Mouse (Mus musculus): Measurements from ENCODE around the gene Cspg5.
A peak's percentile ranks its signal among the peaks of the same experiment; 100 is the strongest.

Cspg5 gene

DNA sequence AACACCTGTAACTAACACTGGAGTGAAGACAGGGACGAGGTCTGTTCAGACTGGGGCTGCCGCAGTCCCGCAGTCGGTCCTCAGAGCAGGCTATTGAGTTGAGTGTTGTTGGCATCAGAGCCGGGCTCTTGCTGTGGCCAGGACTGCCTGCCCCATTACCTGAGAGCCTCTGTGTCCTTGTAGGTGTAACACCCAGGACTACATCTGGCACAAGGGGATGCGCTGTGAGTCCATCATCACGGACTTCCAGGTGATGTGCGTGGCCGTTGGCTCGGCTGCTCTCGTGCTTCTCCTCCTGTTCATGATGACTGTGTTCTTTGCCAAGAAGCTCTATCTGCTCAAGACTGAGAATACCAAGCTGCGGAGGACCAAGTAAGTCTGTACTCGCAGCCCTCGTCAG lies 7.2 kb downstream of the Cspg5 start:
- DNase-seq (ENCODE audit: extremely low spot score, low read depth, low spot score), result no peak

DNA sequence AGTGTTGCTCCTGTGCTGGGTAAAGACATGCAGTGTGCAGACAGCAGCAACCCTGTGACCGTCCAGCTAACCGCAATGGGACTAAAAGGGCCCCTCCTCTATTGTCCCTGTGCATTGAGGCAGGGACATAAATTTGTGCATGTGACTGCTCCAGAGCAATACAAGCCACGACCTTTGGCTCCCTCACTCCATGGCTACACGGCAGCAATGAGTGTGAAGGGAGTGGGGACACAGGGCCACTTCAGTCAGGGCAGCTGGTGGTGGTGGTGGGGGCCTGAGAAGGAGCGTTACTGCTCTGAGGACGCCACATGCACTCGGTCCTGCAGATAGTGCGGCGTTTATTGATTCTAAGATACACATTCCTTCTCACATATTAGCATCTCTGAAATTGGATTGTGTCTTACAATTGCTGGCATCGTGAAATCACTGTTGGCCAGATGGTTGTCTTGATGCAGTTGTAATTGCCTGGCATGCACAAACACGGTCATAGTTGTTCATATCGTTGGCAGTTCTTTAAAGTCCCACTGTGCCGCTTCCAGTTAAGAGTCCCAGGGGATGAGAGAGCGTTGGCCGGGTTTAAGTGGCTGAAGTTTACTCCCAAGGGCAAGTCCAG lies 11.9 kb downstream of the Cspg5 start:
- DNase-seq (ENCODE audit: extremely low spot score, low read depth, low spot score), result no peak

DNA sequence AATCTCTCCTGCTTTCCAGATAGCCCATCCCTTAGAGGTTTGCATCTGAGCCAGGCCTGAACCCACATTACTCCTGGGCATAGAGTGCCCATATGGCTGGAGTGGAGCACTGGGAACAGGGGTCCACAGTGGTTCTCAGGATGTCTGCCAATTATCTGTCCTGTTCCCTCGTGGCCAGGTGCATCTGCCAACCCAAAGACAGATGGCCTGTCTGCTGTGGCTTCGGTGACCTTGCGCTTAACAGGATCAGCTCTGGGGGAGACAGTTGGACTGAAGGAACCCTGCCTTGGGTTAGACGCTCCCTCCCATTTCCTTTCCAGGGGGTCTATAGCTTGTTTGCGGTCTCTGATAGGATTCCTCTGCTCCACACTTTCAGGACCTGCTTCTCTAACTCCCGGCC lies 15.1 kb downstream of the Cspg5 start:
- no peak for DNase-seq (ENCODE audit: extremely low spot score, low read depth, low spot score)

- no peak for DNase-seq (ENCODE audit: extremely low spot score, low read depth, low spot score)
These were observed 15.5 kb downstream of the Cspg5 start for GRCm38 (mm10) chr9:110259118-110259517.

DNA sequence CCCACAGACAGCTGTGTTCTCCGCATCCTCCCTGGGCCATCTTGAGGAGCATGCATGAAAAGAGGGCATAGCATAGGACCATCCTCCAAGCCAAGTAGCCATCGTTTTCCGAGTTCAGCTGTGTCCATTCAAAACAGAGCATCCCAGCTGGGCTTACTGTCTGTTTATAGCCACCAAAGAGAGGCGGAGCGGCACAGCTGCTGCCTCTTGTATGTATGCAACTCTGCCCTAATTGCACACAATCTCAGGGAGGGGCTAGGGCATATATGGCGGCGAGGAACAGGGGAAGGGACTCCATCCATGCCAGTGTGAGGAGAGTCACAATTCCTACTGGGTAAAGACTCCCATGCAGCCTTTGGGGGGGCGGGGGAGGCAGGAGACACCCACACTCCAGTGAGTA lies 19.6 kb downstream of the Cspg5 start:
- no peak for DNase-seq (ENCODE audit: extremely low spot score, low read depth, low spot score)

- no peak for DNase-seq (ENCODE audit: extremely low spot score, low read depth, low spot score)
These were observed 21.4 kb downstream of the Cspg5 start for GRCm38 (mm10) chr9:110264991-110265390.

DNA sequence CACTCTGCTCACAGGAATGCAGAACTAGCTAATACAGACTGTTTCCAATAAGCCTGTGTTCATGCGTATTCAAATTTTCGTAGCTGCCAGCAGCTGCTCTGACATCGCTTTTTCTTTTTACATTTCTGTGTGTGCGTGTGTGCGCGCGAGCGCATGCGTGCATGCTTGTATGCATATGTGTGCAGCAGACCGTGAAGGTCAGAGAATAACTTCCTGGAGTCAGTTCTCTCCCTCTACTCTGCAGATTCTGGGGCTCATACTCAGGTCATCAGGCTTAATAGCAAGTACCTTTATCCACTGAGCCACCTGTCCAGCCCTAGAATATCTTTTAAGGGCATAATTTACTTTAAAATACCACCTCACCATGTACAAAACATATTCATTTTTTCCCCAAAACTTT lies 24.8 kb downstream of the Cspg5 start:
- DNase-seq (ENCODE audit: extremely low spot score, low read depth, low spot score), result no peak

DNA sequence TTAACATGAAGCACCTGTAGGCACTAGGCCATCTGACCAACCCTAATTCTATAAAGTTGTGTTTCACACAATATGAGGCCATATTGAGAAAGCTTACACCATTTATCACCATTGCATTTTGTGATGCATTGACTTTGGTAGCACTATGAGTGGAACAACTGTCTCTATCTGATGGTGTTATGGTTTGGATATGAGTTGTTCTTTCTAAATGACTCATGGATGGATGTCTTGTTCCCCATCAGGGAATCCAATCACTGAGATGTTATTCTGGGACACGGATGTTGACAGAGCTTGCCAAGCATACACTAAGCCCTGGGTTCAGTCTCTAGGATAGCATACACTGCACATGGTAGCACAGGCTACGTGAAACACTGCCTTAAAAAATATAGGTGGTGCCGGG lies 28.7 kb downstream of the Cspg5 start:
- DNase-seq (ENCODE audit: extremely low spot score, low read depth, low spot score), result no peak

DNA sequence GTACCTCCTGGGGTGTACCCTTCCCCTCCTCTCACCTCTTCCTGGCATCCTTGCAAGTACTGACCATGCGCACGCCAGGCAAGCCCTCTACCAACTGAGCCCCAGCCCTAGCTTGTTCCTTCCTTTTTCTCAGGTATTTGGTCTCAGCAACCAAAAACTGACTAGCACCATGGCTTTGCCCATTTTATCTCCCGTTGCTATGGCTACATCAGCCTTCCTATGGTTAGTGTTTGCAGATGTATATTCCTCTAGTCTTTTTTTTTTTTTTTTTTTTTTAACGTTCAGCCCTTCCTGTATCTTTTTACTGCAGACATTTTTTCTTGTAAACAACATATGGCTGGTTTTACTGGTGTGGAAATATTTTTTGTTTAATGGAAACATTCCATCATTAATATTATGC lies 29.9 kb downstream of the Cspg5 start:
- no peak for DNase-seq (ENCODE audit: extremely low spot score, low read depth, low spot score)

DNA sequence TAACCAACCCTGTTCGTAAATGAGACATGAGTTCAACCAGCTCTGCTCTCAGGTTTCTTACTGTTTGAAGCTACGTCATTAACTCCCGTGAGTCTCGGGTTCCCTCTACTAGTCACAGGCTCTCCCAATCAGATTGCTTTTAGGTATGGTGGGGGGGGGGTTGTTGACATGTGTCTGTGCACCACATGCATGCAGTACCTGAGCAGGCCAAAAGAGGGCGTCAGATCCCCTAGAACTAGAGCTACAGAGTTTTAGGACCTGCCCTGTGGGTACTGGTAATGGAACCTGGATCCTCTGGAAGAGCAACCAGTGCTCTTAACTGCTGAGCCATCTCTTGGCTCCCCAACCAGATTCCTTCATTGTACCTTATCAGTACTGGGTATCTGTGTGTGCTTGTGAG lies 32.3 kb downstream of the Cspg5 start:
- no peak for DNase-seq (ENCODE audit: extremely low spot score, low read depth, low spot score)

DNA sequence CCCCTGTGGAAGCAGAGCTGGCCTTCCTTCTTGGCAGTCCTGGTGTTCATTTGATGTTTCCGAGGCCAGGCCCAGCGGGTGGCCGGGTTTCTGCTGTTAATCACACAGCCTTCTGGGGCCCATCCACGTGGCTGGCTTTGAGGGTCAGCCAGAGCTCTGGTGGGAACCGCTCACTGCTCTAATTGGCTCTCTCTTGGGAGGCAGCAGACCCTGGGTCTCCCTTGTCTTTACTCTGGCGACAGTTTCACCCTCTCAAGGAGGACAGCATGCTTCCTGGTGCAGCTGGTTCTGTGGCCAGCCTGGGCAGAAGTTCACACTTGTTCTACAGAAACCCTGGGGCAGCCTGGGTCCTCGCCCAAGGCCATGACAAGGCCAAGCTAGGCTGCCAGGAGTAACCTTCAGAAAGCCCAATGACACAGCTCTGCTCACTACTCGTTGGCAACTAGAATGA lies 33.9 kb downstream of the Cspg5 start:
- DNase-seq (ENCODE audit: extremely low spot score, low read depth, low spot score), result no peak

DNA sequence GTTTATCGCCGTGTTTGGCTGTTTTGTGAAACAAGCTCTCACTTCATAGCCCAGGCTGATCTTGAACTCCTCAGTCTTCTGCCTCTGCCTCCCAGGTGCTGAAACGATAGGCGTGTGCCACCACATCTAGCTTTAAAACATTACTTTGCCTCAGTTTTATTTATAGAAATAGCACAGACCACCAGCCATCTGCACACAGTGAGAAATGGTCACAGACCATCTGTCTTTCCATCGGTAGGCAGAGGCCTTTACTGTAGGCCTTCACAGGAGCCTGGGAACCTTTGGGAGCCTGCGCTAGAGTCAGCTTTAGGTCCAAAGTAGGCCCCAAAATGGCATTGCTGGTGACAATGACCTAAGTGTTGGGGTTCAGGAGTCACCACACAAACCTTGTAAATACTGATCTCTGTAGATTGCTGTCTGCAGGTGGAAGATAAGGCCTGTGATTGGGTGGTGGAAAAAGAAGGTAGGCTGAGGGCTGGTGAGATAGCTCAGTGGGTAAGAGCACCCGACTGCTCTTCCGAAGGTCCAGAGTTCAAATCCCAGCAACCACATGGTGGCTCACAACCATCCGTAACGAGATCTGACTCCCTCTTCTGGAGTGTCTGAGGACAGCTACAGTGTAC lies 40.6 kb downstream of the Cspg5 start:
- no peak for DNase-seq (ENCODE audit: extremely low spot score, low read depth, low spot score)

DNA sequence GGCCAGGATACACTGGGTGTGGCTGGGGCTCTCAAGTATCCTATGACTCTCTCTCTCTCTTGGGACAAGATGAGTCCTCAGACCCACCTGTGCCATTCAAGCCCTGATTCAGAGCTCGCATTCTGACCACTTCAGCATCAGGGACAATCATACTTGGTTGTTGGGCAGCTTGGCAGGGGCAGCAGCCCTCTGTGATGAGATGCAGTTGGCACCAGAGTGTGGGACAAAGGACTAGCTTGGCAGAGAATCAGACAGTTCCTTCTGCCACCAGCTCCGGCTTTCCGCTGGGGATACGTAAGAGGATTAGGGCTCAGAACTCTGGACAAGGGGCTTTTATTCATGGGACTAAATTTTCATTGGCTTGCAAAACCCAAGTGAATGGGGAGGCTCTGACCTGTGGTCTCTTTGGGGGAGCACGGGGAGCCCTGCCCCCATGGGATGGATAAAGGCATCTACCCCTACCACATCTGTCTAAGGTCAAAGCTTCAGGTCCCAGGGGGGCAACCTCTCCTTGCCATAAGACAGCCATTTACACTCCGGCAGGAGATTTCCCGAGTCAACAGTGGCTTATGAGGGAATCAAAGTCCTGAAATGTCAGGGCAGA lies 43.8 kb downstream of the Cspg5 start:
- no peak for DNase-seq (ENCODE audit: extremely low spot score, low read depth, low spot score)

DNA sequence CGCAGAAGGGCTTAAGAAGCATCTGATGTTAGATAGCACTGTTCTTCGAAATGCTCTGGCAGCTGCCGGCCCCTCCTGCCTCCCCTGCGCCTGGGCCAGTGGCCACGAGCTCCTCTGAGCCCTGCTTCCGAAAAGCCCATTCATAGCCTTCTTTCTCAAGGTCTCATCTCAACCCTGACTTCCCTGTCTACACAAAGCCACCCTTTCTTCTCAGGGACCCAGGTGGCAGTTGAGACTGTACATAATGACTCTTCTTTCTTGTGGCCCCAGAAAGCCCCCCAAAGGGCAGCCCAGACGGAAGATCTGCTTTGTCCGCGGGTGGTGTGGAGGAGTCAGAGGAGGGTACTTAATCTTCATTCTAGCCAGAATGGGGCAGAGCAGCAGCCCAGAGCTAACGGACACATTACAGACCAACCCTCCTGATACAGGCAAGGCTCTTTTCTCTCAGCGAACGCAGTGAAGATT lies 49.7 kb downstream of the Cspg5 start:
- DNase-seq (ENCODE audit: extremely low spot score, low read depth, low spot score), result no peak

DNA sequence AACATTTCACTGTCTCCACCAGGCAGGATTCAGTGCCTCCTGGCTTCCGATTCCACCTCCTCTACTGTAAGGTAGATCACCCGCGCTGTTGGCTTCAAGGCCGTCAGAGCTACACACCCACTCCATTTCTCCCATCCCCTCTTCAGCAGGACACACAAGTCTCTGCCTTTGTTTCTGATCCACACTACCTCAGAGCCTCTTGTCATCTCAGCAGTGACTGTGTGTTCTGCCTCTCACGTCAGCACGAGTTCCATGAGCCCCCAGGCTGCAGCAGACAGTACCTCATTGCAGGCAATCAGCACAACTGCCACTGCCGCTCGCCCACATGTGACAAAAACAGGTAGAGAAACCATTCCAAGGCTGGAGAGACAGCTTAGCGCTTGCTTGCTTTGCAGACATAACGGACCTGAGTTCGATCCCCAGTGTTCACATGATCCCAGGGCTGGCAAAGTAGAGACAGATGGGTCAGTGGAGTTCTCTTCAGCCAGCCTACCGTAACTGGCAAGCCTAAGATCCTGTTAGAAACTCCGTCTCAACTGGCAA lies 50.4 kb downstream of the Cspg5 start:
- DNase-seq (ENCODE audit: extremely low spot score, low read depth, low spot score), result no peak

GRCm38 (mm10) chr9:110294786-110295185 lies 51.2 kb downstream of the Cspg5 start:
- no peak for DNase-seq (ENCODE audit: extremely low spot score, low read depth, low spot score)

GRCm38 (mm10) chr9:110296867-110297627 lies 53.5 kb downstream of the Cspg5 start:
- peak; percentile 89 for DNase-seq (ENCODE audit: extremely low spot score, low read depth, low spot score)

DNA sequence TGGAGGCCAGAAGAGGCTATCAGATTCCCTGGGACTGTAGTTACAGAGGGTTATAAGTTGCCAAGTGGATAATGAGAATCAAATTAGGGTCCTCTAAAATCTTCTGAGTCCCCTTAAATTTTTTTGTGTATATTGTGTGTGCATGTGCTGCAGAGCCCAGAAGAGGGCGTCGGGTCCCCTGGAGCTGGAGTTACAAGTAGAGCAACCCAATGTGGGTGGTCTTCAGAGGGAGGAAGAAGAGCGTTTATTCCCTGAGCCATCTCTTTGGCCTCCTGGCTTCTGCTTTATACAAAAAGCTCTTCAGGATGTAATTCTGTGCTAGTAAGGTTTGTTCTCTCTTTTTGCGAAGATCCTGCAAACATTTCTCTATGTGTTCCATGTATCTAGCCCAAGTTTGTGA lies 60.9 kb downstream of the Cspg5 start:
- DNase-seq (ENCODE audit: extremely low spot score, low read depth, low spot score), result no peak

- peak; percentile 90 for DNase-seq (ENCODE audit: extremely low spot score, low read depth, low spot score)
These were observed 61.5 kb downstream of the Cspg5 start, which contains the start of gene Elp6 for GRCm38 (mm10) chr9:110304969-110305651. Gene Elp6 (plus strand): TSS chr9:110305173.

DNA sequence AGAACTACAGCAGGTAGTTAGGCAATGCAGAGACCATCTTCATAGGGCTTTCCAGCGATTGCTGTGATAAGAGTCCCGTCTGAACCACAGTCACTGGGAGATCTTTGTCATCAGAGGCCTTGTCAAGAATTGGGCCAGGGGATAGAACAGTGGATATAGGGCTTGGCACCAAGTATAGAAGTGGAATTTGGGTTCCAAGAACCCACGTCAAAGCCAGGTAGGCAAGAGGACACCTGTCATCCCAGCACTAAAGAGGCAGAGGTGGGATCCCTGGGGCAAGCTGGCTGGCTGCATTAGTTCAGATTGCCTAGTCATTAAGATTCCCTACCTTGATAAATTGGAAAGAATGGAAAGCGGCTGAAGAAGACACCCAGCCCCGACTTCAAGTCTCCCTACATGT lies 62.8 kb downstream of the Cspg5 start:
- no peak for DNase-seq (ENCODE audit: extremely low spot score, low read depth, low spot score)
